Mouse (Mus musculus) midbrain, embryonic 11.5 days (tissue): ENCODE measurements around the gene Sntn. TPM values are rescaled to one million over a fixed set of nuclear protein-coding genes. Genes with fewer than 3 reads are reported as not detected.

Experiments
- ATAC-seq: fragments of 200-750 bp; cut with Nextera tagmentation; 2 replicates; pipeline ENCODE4 v1.8.0; 2017; ENCODE audit warnings: moderate TSS enrichment, moderate library complexity; ENCODE audit not compliant: low FRiP score
- DNase-seq: peaks from one replicate; pipeline ENCODE4 v3.0.0; 2015; ENCODE audit warnings: low spot score; ENCODE audit errors: missing footprints
- H3K27ac ChIP-seq: fragments of 300-500 bp; sonication (generic); 2 replicates; pipeline ENCODE4 v1.5.1; 2014; ENCODE audit warnings: low read depth, low read length
- H3K27me3 ChIP-seq: fragments of 300-500 bp; sonication (generic); 2 replicates; pipeline ENCODE4 v1.6.1; 2014; ENCODE audit warnings: mild to moderate bottlenecking, low read length, moderate library complexity, mixed read lengths; ENCODE audit not compliant: control insufficient read depth, insufficient read depth
- H3K36me3 ChIP-seq: fragments of 300-500 bp; sonication (generic); 2 replicates; pipeline ENCODE4 v1.6.1; 2014; ENCODE audit warnings: mild to moderate bottlenecking, low read length, moderate library complexity, mixed read lengths; ENCODE audit not compliant: control insufficient read depth, insufficient read depth
- H3K4me1 ChIP-seq: fragments of 300-500 bp; sonication (generic); 2 replicates; pipeline ENCODE4 v1.6.1; 2014; ENCODE audit warnings: low read length; ENCODE audit not compliant: control insufficient read depth, insufficient read depth
- H3K4me2 ChIP-seq: fragments of 300-500 bp; sonication (generic); 2 replicates; pipeline ENCODE4 v1.6.1; 2014; ENCODE audit warnings: mild to moderate bottlenecking, moderate library complexity
- H3K4me3 ChIP-seq: fragments of 300-500 bp; sonication (generic); 2 replicates; pipeline ENCODE4 v1.5.1; 2014; ENCODE audit warnings: low read depth, low read length
- H3K9ac ChIP-seq: fragments of 300-500 bp; sonication (generic); 2 replicates; pipeline ENCODE4 v1.6.1; 2014; ENCODE audit warnings: low read length
- H3K9me3 ChIP-seq: fragments of 300-500 bp; sonication (generic); 2 replicates; pipeline ENCODE4 v1.6.1; 2016; ENCODE audit warnings: low read length; ENCODE audit not compliant: control insufficient read depth
- WGBS: fragments of 180-500 bp; shearing (Covaris S2); extraction: QIAGEN DNeasy Blood & Tissue Kit; methylation state at CpG from one replicate; pipeline ENCODE4 v1.1.7; 2014; 5-methylcytosine and 5-hydroxymethylcytosine counted together
- polyA plus RNA-seq: library from polyadenylated mRNA; unstranded; fragments of >200 nt; fragmentation: Nextera tagmentation; extraction: Ambion mirVana; gene quantifications from 2 replicates; pipeline ENCODE4 v1.2.1, GENCODE M21; 2014

Sntn gene
- polyA plus RNA-seq = not detected in 2 replicates

DNA sequence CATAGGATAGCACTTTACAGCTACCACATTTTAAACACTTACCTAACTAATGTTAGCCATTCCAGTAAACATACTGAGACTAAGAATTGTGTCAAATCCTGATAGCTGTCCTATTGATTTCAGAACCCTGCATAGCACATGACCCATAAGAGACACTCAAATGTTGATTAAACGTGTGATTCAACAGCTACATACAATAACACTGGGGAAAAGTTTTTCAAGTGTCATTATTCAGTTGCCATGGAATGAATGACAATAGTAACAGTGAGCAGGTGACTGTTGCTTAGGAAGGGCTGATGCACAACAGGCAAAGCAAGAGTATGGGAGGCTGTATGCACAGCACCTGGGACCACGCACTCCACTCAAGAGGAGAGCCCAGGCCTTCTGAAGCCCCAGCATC, at the start of gene Sntn:
TSS of gene Sntn (plus strand) at position 301 of the 400 bp plus-strand sequence.
- Histone ChIP-seq H3K36me3 (no peaks in the 10 kb centered on the region), H3K4me1 (no peaks in the 10 kb centered on the region), H3K9ac (no peak within 1 kb of the TSS), H3K4me3 (no peak within 1 kb of the TSS), H3K4me2 (no peak within 1 kb of the TSS), H3K27ac (no peak within 1 kb of the TSS), H3K9me3 (no peaks in the 10 kb centered on the region), H3K27me3 (no peaks in the 10 kb centered on the region)
- no peak for ATAC-seq
- DNase-seq = peak; percentile 47
- 94% methylated on average over 2 of the region's 2 CpGs for whole genome bisulfite sequencing

- no peak overlapping the region for H3K4me2 ChIP-seq
- WGBS = 95% methylated on average over 1 of the region's 1 CpGs
- no peak for ATAC-seq
Observed at GRCm38 (mm10) chr14:13649865-13650264, 20.8 kb upstream of the Sntn start.

DNA sequence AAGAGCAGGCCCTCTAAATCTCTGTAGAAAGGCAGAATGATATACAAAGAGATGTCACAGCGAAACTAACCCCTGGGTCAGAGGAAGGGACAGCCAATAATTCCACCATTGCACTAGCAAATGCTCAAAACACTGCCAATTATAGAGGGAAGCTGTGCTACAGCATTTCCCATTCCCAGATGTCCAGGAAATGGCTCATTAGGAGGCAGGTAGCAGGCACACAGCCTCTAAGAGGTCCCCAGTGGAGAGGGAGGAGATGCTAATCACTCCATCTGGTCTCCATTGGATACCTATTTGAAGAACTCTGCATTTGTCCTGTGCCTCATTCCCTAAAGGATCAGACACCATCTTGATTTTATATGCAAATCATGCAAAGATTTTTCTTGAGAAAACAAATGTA, 19.6 kb upstream of the Sntn start:
- Histone ChIP-seq H3K4me1 (no peaks in the 10 kb centered on the region), H3K9ac (no peak overlapping the region), H3K4me2 (no peak overlapping the region), H3K4me3 (no peak overlapping the region), H3K36me3 (no peaks in the 10 kb centered on the region), H3K27ac (no peak overlapping the region), H3K9me3 (no peaks in the 10 kb centered on the region), H3K27me3 (no peaks in the 10 kb centered on the region)
- no peak for DNase-seq
- 71% methylated on average over 1 of the region's 1 CpGs for WGBS
- peak; percentile 79 for ATAC-seq

More at GRCm38 (mm10) chr14:13649865-13650264, 20.8 kb upstream of the Sntn start:
- no peak overlapping the region for H3K4me3 ChIP-seq
- no peaks in the 10 kb centered on the region for H3K27me3 ChIP-seq
- H3K4me1 ChIP-seq = no peaks in the 10 kb centered on the region
- no peaks in the 10 kb centered on the region for H3K36me3 ChIP-seq
- H3K9me3 ChIP-seq = no peaks in the 10 kb centered on the region
- no peak overlapping the region for H3K27ac ChIP-seq
- H3K9ac ChIP-seq = no peak overlapping the region
- DNase-seq = no peak

DNA sequence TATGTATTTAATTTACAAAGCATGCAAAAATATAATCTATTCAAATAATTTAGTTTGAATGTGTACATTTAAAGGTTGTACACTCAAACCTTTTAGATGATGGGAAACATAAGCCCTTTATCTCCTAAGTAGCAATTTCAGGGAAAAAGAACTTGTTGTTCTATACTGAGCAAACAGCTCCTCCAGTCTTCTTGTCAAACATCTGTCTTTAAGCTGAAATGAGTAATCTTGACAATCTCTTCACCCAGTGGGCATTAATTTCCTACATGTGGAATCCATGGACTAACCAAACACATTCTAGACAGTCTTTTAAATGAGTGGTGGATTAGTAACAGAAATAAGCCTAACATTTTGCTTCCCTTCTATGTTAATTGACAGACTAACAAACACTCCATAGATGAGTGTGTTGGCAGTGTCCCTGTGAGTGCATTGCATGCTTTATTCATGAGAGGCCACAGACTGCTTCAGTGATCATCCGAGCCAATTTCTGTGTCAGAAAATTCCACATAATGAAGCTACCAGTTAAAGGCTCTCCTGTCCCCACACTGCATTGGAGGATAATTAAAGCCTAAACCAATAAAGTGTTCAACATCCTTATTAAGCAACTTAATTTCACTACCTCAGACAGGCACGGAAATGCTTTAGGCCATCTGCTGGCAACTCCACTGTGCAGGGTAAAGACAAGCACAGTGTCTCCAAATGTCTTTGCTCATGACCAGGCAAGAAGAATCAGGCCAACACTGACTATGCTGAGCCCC, 19.0 kb upstream of the Sntn start:
- DNase-seq = no peak
- H3K27ac ChIP-seq = no peak overlapping the region

GRCm38 (mm10) chr14:13686716-13687115, 16.0 kb downstream of the Sntn start:
- WGBS = 86% methylated on average over 1 of the region's 1 CpGs
- Histone ChIP-seq H3K4me2 (no peak overlapping the region), H3K36me3 (no peaks in the 10 kb centered on the region), H3K4me1 (no peaks in the 10 kb centered on the region), H3K9ac (no peak overlapping the region), H3K9me3 (no peaks in the 10 kb centered on the region), H3K4me3 (no peak overlapping the region), H3K27me3 (no peaks in the 10 kb centered on the region), H3K27ac (no peak overlapping the region)
- DNase-seq (no peak), ATAC-seq (no peak)

More for the DNA sequence above, 19.0 kb upstream of the Sntn start:
- Histone ChIP-seq H3K4me3 (no peak overlapping the region), H3K9ac (no peak overlapping the region), H3K4me1 (no peaks in the 10 kb centered on the region), H3K9me3 (no peaks in the 10 kb centered on the region), H3K36me3 (no peaks in the 10 kb centered on the region), H3K4me2 (no peak overlapping the region), H3K27me3 (no peaks in the 10 kb centered on the region)
- peak; percentile 83 for ATAC-seq
- 62% methylated on average over 2 of the region's 2 CpGs for WGBS

GRCm38 (mm10) chr14:13690426-13690825, 19.8 kb downstream of the Sntn start:
- Histone ChIP-seq H3K36me3 (no peaks in the 10 kb centered on the region), H3K27me3 (no peaks in the 10 kb centered on the region), H3K9ac (no peak overlapping the region), H3K4me3 (no peak overlapping the region), H3K4me2 (no peak overlapping the region), H3K9me3 (no peaks in the 10 kb centered on the region), H3K27ac (no peak overlapping the region), H3K4me1 (no peaks in the 10 kb centered on the region)
- ATAC-seq (no peak), DNase-seq (peak; percentile 23)
- 74% methylated on average over 2 of the region's 2 CpGs for WGBS

DNA sequence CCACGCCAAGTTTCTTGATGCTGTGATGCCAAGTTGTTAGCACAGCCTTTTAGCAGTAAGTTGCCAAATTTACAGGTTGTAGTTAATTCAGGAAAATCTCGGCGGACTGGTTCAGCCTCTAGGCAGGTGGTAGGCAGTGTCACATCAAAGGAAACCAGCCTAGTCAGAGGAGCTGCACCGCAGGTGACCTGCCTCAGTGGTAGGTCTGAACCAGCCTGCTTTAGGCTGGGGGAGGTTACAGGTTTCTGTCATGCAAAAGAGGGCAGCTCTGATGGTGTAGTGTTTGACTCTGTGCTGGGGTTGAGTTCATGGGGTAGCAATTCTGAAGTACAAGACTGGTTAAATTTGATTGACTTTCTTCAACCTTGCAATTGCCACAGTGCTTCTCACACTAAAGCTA, 61.6 kb downstream of the Sntn start:
- DNase-seq (no peak), ATAC-seq (no peak)
- 25% methylated on average over 4 of the region's 4 CpGs for WGBS
- H3K4me1 ChIP-seq = no peaks in the 10 kb centered on the region
- H3K9me3 ChIP-seq = no peaks in the 10 kb centered on the region
- H3K27ac ChIP-seq = no peak overlapping the region
- H3K36me3 ChIP-seq = no peaks in the 10 kb centered on the region
- H3K9ac ChIP-seq = no peak overlapping the region
- H3K4me2 ChIP-seq = no peak overlapping the region
- H3K4me3 ChIP-seq = no peak overlapping the region
- H3K27me3 ChIP-seq = no peaks in the 10 kb centered on the region

Other genes with a start within 250 kb of the Sntn start
- gene Gm281, start 243.6 kb downstream of the Sntn start, polyA plus RNA-seq = not detected in 2 replicates